Mouse (Mus musculus): ENCODE data around the gene Galnt4. TPM values are rescaled to one million over a fixed set of nuclear protein-coding genes. Genes with fewer than 3 reads are reported as not detected.
"Not testable (repeated sequence)": the region's sequence is repeated elsewhere in the genome, so short reads cannot be mapped to it uniquely, and the experiment has no call there.

The Galnt4 gene
- polyA plus RNA-seq, 1 experiment from 2014 or later = 5.3 TPM

DNA sequence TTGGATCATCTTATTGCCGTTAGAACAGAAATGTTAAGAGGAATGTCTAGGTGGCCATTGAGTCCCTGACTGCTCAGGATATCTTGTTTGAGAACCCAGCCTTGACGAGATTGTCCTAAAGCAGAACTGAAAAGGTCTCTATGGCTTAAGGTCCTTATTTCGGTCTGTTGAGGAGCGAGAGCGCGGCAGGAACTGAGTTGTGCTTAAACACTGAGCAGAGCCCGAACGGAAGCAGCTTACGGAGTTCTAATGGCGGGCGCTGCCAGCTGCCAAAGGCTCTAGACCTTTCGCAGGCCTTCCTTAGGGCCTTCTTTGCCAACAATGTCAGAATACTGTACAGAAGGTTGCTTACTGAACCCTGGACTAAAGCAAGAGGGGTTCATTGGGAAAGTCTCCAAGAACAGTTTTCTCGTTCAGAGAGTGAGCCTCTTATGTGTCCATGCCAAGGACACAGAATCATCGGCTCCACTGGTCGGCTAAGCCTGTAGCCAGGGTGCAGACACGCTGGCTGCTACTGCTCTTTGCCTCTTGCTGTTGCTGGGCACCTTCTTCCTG lies 25.4 kb downstream of the Galnt4 start:
- H3K4me3 ChIP-seq = no peak overlapping the region
- H3K27me3 ChIP-seq = no peaks in the 10 kb centered on the region
- no peaks in the 10 kb centered on the region for H3K4me1 ChIP-seq
- no peak overlapping the region for H3K9ac ChIP-seq (replicated peaks)
- H3K27ac ChIP-seq (replicated peaks) = no peak overlapping the region
- no peak for ATAC-seq (ENCODE audit: low FRiP score, low read depth)
- 95% methylated on average over 16 of the region's 16 CpGs for WGBS
- H3K9me3 ChIP-seq = no peaks in the 10 kb centered on the region
- peaks cover 20% of the 10 kb centered on the region for H3K36me3 ChIP-seq
- no peak overlapping the region for H3K4me2 ChIP-seq (replicated peaks)

DNA sequence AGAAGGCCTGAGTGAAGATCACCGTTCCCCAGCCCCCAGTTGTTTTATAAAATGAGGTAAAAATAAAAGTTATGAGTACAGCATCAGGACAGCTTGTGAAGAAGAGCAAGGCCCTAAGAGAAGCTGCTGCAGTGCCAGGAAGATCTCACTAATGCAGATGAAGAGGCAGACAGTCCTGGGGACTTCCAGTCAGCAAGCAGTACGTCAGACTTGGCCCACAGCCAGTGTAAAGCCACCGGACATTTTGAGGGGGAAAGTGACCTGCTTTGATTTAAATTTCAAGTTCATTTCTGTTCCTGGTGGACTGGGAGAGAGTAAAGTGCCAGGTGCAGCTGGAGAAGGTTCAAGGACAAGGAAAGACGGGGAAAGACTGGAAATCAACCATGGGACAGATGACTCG lies 28.4 kb downstream of the Galnt4 start:
- H3K9ac ChIP-seq (replicated peaks) = no peak overlapping the region
- H3K36me3 ChIP-seq = peaks cover 21% of the 10 kb centered on the region
- no peaks in the 10 kb centered on the region for H3K4me1 ChIP-seq
- no peak overlapping the region for H3K27ac ChIP-seq (replicated peaks)
- H3K4me2 ChIP-seq (replicated peaks) = no peak overlapping the region
- ATAC-seq (ENCODE audit: low FRiP score, low read depth) = no peak
- H3K27me3 ChIP-seq = no peaks in the 10 kb centered on the region
- no peak overlapping the region for H3K4me3 ChIP-seq
- 74% methylated on average over 5 of the region's 5 CpGs for WGBS
- H3K9me3 ChIP-seq = no peaks in the 10 kb centered on the region

DNA sequence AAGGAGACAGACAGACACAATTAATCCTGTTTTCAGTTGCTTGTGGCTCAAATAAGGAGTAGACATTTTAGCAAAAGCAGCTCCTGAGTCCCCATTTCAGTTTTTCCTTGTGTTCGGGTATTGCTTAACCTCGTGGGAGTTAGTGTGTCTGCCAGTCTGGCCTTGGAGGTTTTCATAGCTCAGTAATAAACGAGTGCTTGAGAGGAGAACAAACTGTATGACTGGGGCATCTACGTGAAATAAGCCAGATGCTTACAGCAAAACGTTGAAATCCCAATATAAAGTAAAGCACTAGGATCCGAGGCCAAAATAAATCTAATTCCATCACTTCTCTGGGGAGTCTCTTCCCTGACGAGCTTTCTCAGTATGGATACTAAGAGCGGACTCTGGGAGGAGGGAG lies 37.7 kb downstream of the Galnt4 start:
- Histone ChIP-seq H3K27ac (replicated peaks) (no peak overlapping the region), H3K4me3 (no peak overlapping the region), H3K9me3 (no peaks in the 10 kb centered on the region), H3K36me3 (peaks cover 15% of the 10 kb centered on the region), H3K27me3 (no peaks in the 10 kb centered on the region), H3K4me2 (replicated peaks) (no peak overlapping the region), H3K4me1 (no peaks in the 10 kb centered on the region), H3K9ac (replicated peaks) (no peak overlapping the region)
- WGBS = 91% methylated on average over 8 of the region's 8 CpGs
- ATAC-seq (ENCODE audit: low FRiP score, low read depth) = no peak

DNA sequence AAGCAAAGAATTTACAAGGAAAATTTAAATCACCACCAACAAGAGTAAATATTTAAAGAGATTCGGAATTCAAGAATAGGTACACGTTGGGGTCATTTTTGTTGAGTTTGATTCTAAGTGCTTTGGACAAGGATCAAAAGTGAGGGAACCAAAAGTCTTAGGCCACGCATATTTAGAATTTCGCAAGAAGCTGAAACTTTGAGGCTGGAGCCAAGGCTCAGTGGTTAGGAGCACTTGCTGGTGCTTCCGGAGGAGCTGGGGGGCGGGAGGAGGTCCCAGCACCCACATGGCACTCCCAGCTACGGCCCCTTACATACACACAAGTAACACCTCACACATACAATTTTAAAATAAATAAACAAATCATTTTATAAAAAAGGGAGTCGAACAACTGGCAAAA lies 38.6 kb downstream of the Galnt4 start:
- Histone ChIP-seq H3K4me2 (replicated peaks) (no peak overlapping the region), H3K27ac (replicated peaks) (no peak overlapping the region), H3K27me3 (no peaks in the 10 kb centered on the region), H3K9ac (replicated peaks) (no peak overlapping the region), H3K4me1 (no peaks in the 10 kb centered on the region), H3K4me3 (no peak overlapping the region), H3K36me3 (peaks cover 15% of the 10 kb centered on the region), H3K9me3 (no peaks in the 10 kb centered on the region)
- 92% methylated on average over 8 of the region's 8 CpGs for WGBS
- ATAC-seq (ENCODE audit: low FRiP score, low read depth) = no peak

DNA sequence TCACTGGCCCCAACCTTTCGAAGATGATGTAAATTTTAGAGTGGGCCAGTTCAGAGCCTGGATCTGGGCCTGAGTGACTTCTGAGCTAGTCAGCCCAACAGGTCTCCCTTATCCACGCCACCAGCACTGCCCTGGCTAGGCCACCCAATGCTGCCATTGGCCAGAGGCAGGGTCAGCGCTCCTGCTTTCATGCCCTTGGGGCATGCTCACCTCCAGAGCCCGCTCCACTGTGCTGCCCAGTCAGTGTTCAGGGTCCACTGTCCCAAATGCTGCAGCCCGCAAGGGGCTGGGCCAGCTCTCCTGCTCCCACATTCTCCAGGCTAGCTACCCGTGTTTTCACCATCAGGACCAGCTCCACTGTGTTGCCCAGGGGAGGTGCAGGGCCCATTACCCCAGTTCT lies 42.1 kb downstream of the Galnt4 start:
- Histone ChIP-seq H3K36me3 (peaks cover 15% of the 10 kb centered on the region), H3K27me3 (no peaks in the 10 kb centered on the region), H3K4me2 (replicated peaks) (no peak overlapping the region), H3K27ac (replicated peaks) (no peak overlapping the region), H3K9ac (replicated peaks) (no peak overlapping the region), H3K4me1 (no peaks in the 10 kb centered on the region), H3K4me3 (no peak overlapping the region), H3K9me3 (no peaks in the 10 kb centered on the region)
- 95% methylated on average over 6 of the region's 6 CpGs for WGBS
- ATAC-seq (ENCODE audit: low FRiP score, low read depth) = no peak

DNA sequence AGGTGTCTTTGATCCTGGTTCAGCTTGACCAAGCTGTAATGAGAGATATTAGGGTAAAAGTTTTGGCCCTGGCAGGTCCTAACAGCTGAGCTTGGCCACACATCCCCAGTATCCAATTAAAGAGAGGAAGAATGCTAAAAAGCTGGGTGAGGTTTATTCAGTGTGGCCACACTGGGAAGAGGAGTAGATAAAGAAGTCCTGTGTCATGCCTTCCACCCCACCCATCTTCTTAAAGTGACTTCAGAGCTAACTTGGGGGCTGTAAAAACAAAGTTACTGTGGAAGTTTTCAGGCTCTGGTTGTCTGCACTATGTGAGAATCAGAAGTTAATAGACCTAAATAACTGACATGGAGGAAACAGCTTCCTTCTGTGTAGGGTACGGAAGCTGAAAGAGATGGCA lies 43.6 kb downstream of the Galnt4 start:
- Histone ChIP-seq H3K27ac (replicated peaks) (no peak overlapping the region), H3K4me3 (no peak overlapping the region), H3K27me3 (no peaks in the 10 kb centered on the region), H3K36me3 (peaks cover 8% of the 10 kb centered on the region; the same call in 1 of the 2 replicates), H3K4me2 (replicated peaks) (no peak overlapping the region), H3K9me3 (no peaks in the 10 kb centered on the region), H3K4me1 (no peaks in the 10 kb centered on the region), H3K9ac (replicated peaks) (no peak overlapping the region)
- WGBS = 94% methylated on average over 1 of the region's 1 CpGs
- ATAC-seq (ENCODE audit: low FRiP score, low read depth) = no peak

DNA sequence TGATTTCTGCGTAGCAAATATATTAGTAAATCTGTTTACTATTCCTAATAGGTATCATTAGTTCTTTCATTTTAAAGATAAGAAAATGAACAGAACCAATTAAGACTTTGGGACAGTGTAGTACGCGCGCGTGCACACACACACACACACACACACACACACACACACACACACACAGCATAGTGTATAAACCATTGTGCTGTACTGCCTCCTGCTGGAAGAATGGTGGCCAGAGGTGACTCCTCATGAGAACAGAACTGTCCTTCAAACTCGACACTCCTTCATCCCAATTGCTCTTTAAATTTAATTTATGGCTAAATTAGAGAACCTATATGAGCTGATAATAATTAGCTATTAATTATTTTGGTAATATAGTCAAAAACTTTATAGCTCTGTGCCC lies 44.1 kb downstream of the Galnt4 start:
- Histone ChIP-seq H3K27me3 (no peaks in the 10 kb centered on the region), H3K36me3 (peaks cover 13% of the 10 kb centered on the region; the same call in 1 of the 2 replicates), H3K27ac (replicated peaks) (no peak overlapping the region), H3K4me3 (no peak overlapping the region), H3K9ac (replicated peaks) (no peak overlapping the region), H3K9me3 (no peaks in the 10 kb centered on the region), H3K4me2 (replicated peaks) (no peak overlapping the region), H3K4me1 (no peaks in the 10 kb centered on the region)
- WGBS = 96% methylated on average over 6 of the region's 6 CpGs
- no peak for ATAC-seq (ENCODE audit: low FRiP score, low read depth)

DNA sequence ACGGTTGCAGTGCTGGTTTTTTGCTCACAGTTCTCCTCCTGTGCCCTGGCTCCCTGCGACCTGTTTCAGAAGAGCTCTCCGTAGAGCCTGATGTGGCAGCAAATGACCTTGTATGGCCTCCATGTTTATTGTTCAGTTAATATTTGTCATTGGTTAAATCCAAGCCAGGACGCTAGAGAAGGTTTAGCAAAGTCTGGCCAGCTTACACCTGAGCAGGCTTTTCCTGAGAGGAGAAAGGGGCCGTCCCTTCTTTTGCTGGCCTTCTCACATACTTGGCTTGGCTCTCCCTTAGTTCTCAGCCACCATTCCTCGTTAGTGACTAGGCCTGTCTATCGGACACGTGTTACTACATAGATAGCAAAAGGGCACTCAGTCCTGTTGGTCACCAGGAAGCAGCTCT lies 46.7 kb downstream of the Galnt4 start:
- no peak for ATAC-seq (ENCODE audit: low FRiP score, low read depth)

DNA sequence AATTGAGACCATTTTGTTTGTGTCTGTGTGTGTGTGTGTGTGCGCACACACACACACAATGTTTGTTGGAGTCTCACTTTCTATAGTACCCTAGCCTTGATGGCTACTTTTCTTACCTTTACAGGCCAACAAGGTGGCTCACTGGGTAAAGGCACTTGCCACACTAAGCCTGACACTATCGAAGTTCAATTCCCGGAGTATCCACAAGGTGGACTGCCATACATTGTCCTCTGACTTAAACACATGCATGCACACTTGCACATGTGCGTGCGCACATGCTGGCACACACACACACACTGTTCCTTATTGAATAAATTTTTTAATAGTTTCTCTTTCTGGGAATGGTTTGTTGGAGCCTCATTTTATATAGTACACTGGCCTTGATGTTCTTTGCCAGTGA lies 48.8 kb downstream of the Galnt4 start:
- ATAC-seq (ENCODE audit: low FRiP score, low read depth) = no peak
- H3K9ac ChIP-seq (replicated peaks) = no peak overlapping the region
- no peaks in the 10 kb centered on the region for H3K4me1 ChIP-seq
- peaks cover 8% of the 10 kb centered on the region; the same call in 1 of the 2 replicates for H3K36me3 ChIP-seq
- no peaks in the 10 kb centered on the region for H3K27me3 ChIP-seq
- no peaks in the 10 kb centered on the region for H3K9me3 ChIP-seq
- 94% methylated on average over 5 of the region's 5 CpGs for WGBS
- H3K4me3 ChIP-seq = no peak overlapping the region
- no peak overlapping the region for H3K27ac ChIP-seq (replicated peaks)
- H3K4me2 ChIP-seq (replicated peaks) = no peak overlapping the region

More for the DNA sequence above, 46.7 kb downstream of the Galnt4 start:
- Histone ChIP-seq H3K9ac (replicated peaks) (no peak overlapping the region), H3K4me1 (no peaks in the 10 kb centered on the region), H3K36me3 (peaks cover 13% of the 10 kb centered on the region; the same call in 1 of the 2 replicates), H3K4me3 (no peak overlapping the region), H3K27me3 (no peaks in the 10 kb centered on the region), H3K27ac (replicated peaks) (no peak overlapping the region), H3K4me2 (replicated peaks) (no peak overlapping the region), H3K9me3 (no peaks in the 10 kb centered on the region)
- WGBS = 92% methylated on average over 8 of the region's 8 CpGs

DNA sequence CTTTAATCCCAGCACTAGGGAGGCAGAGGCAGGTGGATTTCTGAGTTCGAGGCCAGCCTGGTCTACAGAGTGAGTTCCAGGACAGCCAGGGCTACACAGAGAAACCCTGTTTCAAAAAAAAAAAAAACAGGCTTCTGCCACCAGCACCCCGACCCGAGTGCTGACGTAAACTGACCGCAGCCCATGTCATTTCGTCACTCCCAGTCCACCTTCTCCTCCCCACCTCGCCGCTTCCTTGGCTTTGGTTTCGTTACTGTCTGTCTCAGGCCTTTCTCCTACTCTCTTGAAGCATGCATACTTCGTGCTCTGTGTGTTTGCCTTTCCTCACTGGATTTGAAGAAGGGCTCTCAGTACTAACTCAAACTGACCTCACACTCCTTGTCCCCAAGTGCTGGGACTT lies 49.7 kb downstream of the Galnt4 start:
- not testable (repeated sequence) for H3K9me3 ChIP-seq; H3K27me3 ChIP-seq; ATAC-seq (ENCODE audit: low FRiP score, low read depth); H3K27ac ChIP-seq (replicated peaks); H3K4me1 ChIP-seq; H3K36me3 ChIP-seq; H3K4me2 ChIP-seq (replicated peaks); H3K4me3 ChIP-seq; H3K9ac ChIP-seq (replicated peaks)
- 89% methylated on average over 10 of the region's 10 CpGs for WGBS

DNA sequence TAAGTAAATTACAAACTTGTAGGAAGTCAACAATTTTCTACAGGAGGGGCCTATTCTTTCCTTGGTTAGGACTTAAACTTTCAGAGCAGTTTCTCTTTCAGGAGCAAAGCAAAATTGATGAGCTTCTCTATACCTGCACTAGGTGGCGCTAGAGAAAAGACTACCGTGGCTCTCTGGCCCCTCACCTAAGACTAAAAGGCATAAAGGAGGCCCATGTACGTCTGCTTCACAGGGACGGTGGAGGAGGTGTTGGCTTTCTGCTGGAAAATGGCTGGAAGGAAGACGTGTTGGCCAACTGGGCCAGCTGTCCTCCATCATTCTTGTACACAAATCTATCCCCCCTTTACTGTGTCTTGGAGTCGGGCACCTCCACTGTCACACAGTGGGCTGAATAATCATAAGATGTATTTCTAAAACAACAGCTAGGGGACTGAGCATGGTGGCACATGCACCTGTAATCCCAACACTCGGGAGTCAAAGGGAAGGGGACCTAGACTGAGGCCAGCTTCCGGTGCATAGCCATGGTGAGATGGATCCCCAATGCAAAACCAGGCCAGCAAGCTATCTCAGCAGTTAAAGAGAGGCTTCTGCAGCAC lies 54.1 kb downstream of the Galnt4 start:
- peak; percentile 52 for ATAC-seq (ENCODE audit: low FRiP score, low read depth)
- Histone ChIP-seq H3K9me3 (no peaks in the 10 kb centered on the region), H3K4me1 (peaks cover 8% of the 10 kb centered on the region; the same call in 1 of the 2 replicates), H3K9ac (replicated peaks) (no peak overlapping the region), H3K27ac (replicated peaks) (no peak overlapping the region), H3K36me3 (no peaks in the 10 kb centered on the region), H3K27me3 (no peaks in the 10 kb centered on the region), H3K4me3 (no peak overlapping the region), H3K4me2 (replicated peaks) (no peak overlapping the region)
- WGBS = 39% methylated on average over 8 of the region's 8 CpGs

Measured in midbrain, embryonic 12.5 days (tissue).